Mouse (Mus musculus): Measurements from ENCODE around the gene Hoxd3.

Hoxd3 gene

GRCm38 (mm10) chr2:74704999-74705466 is 6.7 kb upstream of the Hoxd3 start:
- no peak for DNase-seq (ENCODE audit: low read depth, low spot score)

- DNase-seq (ENCODE audit: low read depth, low spot score): no peak
Measured at GRCm38 (mm10) chr2:74705467-74706089, 6.1 kb upstream of the Hoxd3 start.

GRCm38 (mm10) chr2:74706393-74706960 is 5.2 kb upstream of the Hoxd3 start:
- no peak for DNase-seq (ENCODE audit: low read depth, low spot score)

GRCm38 (mm10) chr2:74707599-74707998 is 4.1 kb upstream of the Hoxd3 start:
- no peak for DNase-seq (ENCODE audit: low read depth, low spot score)

GRCm38 (mm10) chr2:74708676-74709075 is 3.1 kb upstream of the Hoxd3 start:
- no peak for DNase-seq (ENCODE audit: low read depth, low spot score)

GRCm38 (mm10) chr2:74709465-74710419 is 2.0 kb upstream of the Hoxd3 start:
- no peak for DNase-seq (ENCODE audit: low read depth, low spot score)

- no peak for DNase-seq (ENCODE audit: low read depth, low spot score)
Measured at GRCm38 (mm10) chr2:74710929-74711543, 691 bp upstream of the Hoxd3 start.

- DNase-seq (ENCODE audit: low read depth, low spot score): no peak
Measured at GRCm38 (mm10) chr2:74713239-74714150, 1.8 kb downstream of the Hoxd3 start.

GRCm38 (mm10) chr2:74714156-74714789 is 2.5 kb downstream of the Hoxd3 start:
- DNase-seq (ENCODE audit: low read depth, low spot score): no peak

GRCm38 (mm10) chr2:74714881-74715280 is 3.2 kb downstream of the Hoxd3 start:
- DNase-seq (ENCODE audit: low read depth, low spot score): no peak

- DNase-seq (ENCODE audit: low read depth, low spot score): peak; percentile 89
Measured at GRCm38 (mm10) chr2:74715504-74716241, 3.9 kb downstream of the Hoxd3 start.

- DNase-seq (ENCODE audit: low read depth, low spot score): no peak
Measured at GRCm38 (mm10) chr2:74720384-74720783, 8.7 kb downstream of the Hoxd3 start.

- DNase-seq (ENCODE audit: low read depth, low spot score): no peak
Measured at GRCm38 (mm10) chr2:74720955-74721491, 9.3 kb downstream of the Hoxd3 start.

GRCm38 (mm10) chr2:74721882-74722281 is 10.2 kb downstream of the Hoxd3 start:
- DNase-seq (ENCODE audit: low read depth, low spot score): no peak

GRCm38 (mm10) chr2:74722949-74723348 is 11.2 kb downstream of the Hoxd3 start:
- DNase-seq (ENCODE audit: low read depth, low spot score): no peak

- no peak for DNase-seq (ENCODE audit: low read depth, low spot score)
Measured at GRCm38 (mm10) chr2:74724244-74725015, 12.7 kb downstream of the Hoxd3 start.

- no peak for DNase-seq (ENCODE audit: low read depth, low spot score)
Measured at GRCm38 (mm10) chr2:74725171-74725570, 13.4 kb downstream of the Hoxd3 start.

- no peak for DNase-seq (ENCODE audit: low read depth, low spot score)
Measured at GRCm38 (mm10) chr2:74726551-74726950, 14.8 kb downstream of the Hoxd3 start, which contains the start of gene Gm28230. Gm28230 (plus strand) TSS chr2:74726728.
